Mouse (Mus musculus) neutrophil, adult 83 days (primary cell): ENCODE results near the gene Ptma. TPM values are rescaled to one million over a fixed set of nuclear protein-coding genes. Genes with fewer than 3 reads are reported as not detected.

Source experiments
- total RNA-seq, 2 experiments: library from RNA; stranded (reverse); gene quantifications; one replicate each; pipeline ENCODE4 v1.2.4; 2023

The Ptma gene
- 1,000 to 10,000 TPM; 1,237 to 1,338 TPM for total RNA-seq

DNA sequence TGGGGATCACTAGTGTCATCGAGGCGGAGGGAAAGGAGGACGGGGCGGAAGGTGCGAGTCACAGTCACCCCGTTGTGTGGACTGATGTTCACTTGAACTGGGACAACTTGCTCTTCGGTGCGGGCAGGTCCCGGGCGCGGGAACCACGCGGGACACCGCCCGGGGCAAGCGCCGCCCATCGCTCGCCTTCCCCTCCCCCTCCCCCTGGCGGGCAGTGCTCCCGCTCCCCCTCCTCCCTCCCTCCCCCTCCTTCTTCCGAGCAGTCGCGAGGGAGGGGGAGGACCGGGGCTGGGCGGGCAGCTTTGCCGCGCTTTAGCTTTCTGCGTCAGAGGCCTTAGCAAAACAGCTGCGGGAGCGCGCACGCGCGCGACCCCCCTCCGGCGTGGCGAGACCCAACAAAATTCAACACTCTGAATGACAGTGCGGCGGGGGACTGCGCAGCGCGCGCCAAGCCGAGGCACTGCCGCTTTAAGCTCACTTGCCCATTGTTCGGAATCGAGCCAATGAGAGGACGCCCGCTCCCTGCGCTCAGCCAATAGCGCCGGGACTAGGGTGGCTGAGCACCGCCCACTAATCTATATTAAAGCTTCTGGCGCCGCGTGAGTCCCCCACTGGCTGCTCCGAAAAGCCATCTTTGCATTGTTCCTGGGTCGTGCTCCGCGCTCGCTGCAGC, at the start of gene Ptma:
Gene Ptma, plus strand, starts transcription at position 611 of the 673 bp plus-strand sequence.

Other genes with a start within 250 kb of the Ptma start
- not detected for gene B3gnt7, start 223.9 kb upstream of the Ptma start, total RNA-seq
- 100 to 1,000 TPM; 165 to 170 TPM for gene Ncl, start 167.3 kb upstream of the Ptma start, total RNA-seq
- under 1 TPM in 1 of 2 experiments, not detected in 1; 0.44 TPM for gene Nmur1, start 100.5 kb upstream of the Ptma start, total RNA-seq
- gene Tex44, start 100.4 kb upstream of the Ptma start, total RNA-seq = not detected
- gene Pde6d, start 55.9 kb downstream of the Ptma start, total RNA-seq = 10 to 100 TPM; 23.1 to 24.7 TPM
- 10 to 100 TPM; 10.2 to 11.9 TPM for gene Cops7b, start 56.2 kb downstream of the Ptma start, total RNA-seq
- gene Nppc, start 143.8 kb downstream of the Ptma start, total RNA-seq = not detected
- 10 to 100 TPM in 1 of 2 experiments, 1 to 10 TPM in 1; 7.6 to 10.1 TPM for gene Dis3l2, start 177.1 kb downstream of the Ptma start, total RNA-seq